Mouse (Mus musculus) G1E (cell line): ENCODE data around the gene Pacsin1.

Experiments used
- CTCF ChIP-seq: IDR thresholded peaks from 2 replicates; pipeline ENCODE4 v1.5.1; 2012; ENCODE audit warnings: low read depth, low read length, inconsistent platforms, mixed read lengths
- GATA1 ChIP-seq: IDR thresholded peaks from 2 replicates; pipeline ENCODE4 v1.6.1; 2012; ENCODE audit warnings: borderline replicate concordance, low read length, inconsistent platforms, mixed read lengths
- GATA2 ChIP-seq: IDR thresholded peaks from 2 replicates; pipeline ENCODE4 v1.6.1; 2012; ENCODE audit warnings: low read depth, low read length, inconsistent platforms, borderline replicate concordance

DNA sequence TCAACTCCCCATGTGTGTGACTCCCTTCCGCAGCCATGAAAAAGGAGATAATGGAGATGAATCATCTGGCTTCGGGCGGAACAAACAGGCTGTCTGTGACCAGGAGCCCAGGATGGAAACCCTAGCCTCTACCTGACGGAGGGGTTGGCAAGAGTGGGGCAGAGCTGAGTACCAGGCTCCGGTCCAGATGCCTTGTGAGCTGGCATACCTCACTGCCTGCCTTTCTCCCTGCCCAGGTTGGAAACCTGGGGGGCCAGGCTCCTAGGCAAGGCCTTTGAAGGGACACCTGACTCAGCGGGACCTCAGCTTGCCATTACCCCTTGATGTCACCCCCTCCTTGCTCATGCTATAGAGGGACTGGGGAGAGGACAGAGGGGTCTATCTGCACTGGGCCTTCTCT lies 85.7 kb downstream of the Pacsin1 start:
- TF ChIP-seq CTCF (no peak), GATA1 (no peak), GATA2 (no peak)
